Mouse (Mus musculus): ENCODE measurements around the gene Micall1. TPM values are rescaled to one million over a fixed set of nuclear protein-coding genes. Genes with fewer than 3 reads are reported as not detected.

Micall1 gene
- polyA plus RNA-seq, 1 experiment from 2014 or later = 12.2 TPM

GRCm38 (mm10) chr15:79119491-79119890 is 10.8 kb downstream of the Micall1 start:
- no peak overlapping the region for H3K4me2 ChIP-seq
- H3K4me1 ChIP-seq = no peaks in the 10 kb centered on the region; the same call in 1 of the 2 replicates
- WGBS = 86% methylated on average over 9 of the region's 9 CpGs
- H3K27ac ChIP-seq (replicated peaks) = no peak overlapping the region
- no peak for ATAC-seq (ENCODE audit: low FRiP score)
- no peaks in the 10 kb centered on the region for H3K9me3 ChIP-seq (replicated peaks)
- H3K4me3 ChIP-seq (replicated peaks) = no peak overlapping the region
- peaks cover 83% of the 10 kb centered on the region for H3K36me3 ChIP-seq
- H3K27me3 ChIP-seq (replicated peaks) = no peaks in the 10 kb centered on the region
- no peak overlapping the region for H3K9ac ChIP-seq (replicated peaks)

GRCm38 (mm10) chr15:79122119-79122518 is 13.4 kb downstream of the Micall1 start:
- peaks cover 82% of the 10 kb centered on the region for H3K36me3 ChIP-seq
- no peaks in the 10 kb centered on the region for H3K27me3 ChIP-seq (replicated peaks)
- no peaks in the 10 kb centered on the region for H3K9me3 ChIP-seq (replicated peaks)
- H3K4me3 ChIP-seq (replicated peaks) = no peak overlapping the region
- ATAC-seq (ENCODE audit: low FRiP score) = no peak
- WGBS = 47% methylated on average over 4 of the region's 4 CpGs
- no peak overlapping the region for H3K4me2 ChIP-seq
- no peak overlapping the region for H3K27ac ChIP-seq (replicated peaks)
- H3K9ac ChIP-seq (replicated peaks) = no peak overlapping the region
- no peaks in the 10 kb centered on the region for H3K4me1 ChIP-seq

DNA sequence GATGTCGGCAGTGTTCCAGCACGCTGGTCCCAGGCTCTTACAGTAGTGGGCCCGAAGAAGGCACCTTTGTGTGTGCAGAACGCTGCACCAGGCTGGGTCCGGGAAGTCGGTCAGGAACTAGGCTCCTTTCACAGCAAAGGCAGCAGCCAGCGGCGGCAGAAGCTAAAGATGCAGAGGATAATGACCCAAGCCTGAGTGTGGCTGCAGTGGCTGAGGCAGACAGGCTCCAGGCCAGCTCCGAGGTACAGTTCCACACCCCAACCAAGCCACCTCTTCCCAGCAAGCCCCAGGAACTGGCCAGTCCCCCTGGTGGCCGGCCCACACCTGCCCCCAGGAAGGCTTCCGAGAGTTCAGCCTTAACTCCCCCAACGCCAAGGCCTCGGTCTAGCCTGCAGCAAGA is 13.8 kb downstream of the Micall1 start:
- 83% methylated on average over 13 of the region's 13 CpGs for WGBS
- H3K4me1 ChIP-seq = no peaks in the 10 kb centered on the region
- H3K4me2 ChIP-seq = no peak overlapping the region
- H3K27me3 ChIP-seq (replicated peaks) = no peaks in the 10 kb centered on the region
- no peak overlapping the region for H3K27ac ChIP-seq (replicated peaks)
- no peak overlapping the region for H3K4me3 ChIP-seq (replicated peaks)
- H3K36me3 ChIP-seq = peaks cover 82% of the 10 kb centered on the region
- ATAC-seq (ENCODE audit: low FRiP score) = no peak
- H3K9ac ChIP-seq (replicated peaks) = no peak overlapping the region
- no peaks in the 10 kb centered on the region for H3K9me3 ChIP-seq (replicated peaks)

DNA sequence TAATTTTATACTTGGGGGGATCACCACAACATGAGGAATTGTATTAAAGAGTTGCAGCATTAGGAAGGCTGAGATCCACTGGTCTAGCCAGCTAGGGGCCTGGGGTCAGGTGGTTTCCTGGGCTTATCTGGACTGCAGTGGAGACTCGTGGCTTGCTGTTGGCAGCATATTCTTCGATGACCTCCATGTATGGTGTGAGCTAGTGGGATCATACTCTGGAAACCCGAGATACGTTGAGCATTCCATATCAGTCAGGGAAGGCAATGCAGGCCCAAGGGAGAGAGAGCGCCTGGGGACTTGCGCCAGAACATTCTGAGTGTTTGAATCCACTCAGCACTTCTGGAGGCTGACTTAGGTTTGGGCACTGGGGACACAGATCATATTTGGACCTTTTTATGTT is 15.1 kb downstream of the Micall1 start:
- 93% methylated on average over 6 of the region's 6 CpGs for WGBS
- no peak overlapping the region for H3K9ac ChIP-seq (replicated peaks)
- H3K36me3 ChIP-seq = peaks cover 90% of the 10 kb centered on the region
- no peak overlapping the region for H3K27ac ChIP-seq (replicated peaks)
- H3K4me3 ChIP-seq (replicated peaks) = no peak overlapping the region
- ATAC-seq (ENCODE audit: low FRiP score) = no peak
- H3K4me1 ChIP-seq = no peaks in the 10 kb centered on the region
- H3K9me3 ChIP-seq (replicated peaks) = no peaks in the 10 kb centered on the region
- no peaks in the 10 kb centered on the region for H3K27me3 ChIP-seq (replicated peaks)
- H3K4me2 ChIP-seq = no peak overlapping the region

- peaks cover 88% of the 10 kb centered on the region for H3K36me3 ChIP-seq
- no peaks in the 10 kb centered on the region for H3K4me1 ChIP-seq
- H3K4me2 ChIP-seq = no peak overlapping the region
- 85% methylated on average over 10 of the region's 10 CpGs for WGBS
- H3K9ac ChIP-seq (replicated peaks) = no peak overlapping the region
- H3K4me3 ChIP-seq (replicated peaks) = no peak overlapping the region
- no peaks in the 10 kb centered on the region for H3K27me3 ChIP-seq (replicated peaks)
- no peak for ATAC-seq (ENCODE audit: low FRiP score)
- no peaks in the 10 kb centered on the region for H3K9me3 ChIP-seq (replicated peaks)
- no peak overlapping the region for H3K27ac ChIP-seq (replicated peaks)
These were observed 15.7 kb downstream of the Micall1 start for GRCm38 (mm10) chr15:79124331-79124875.

GRCm38 (mm10) chr15:79126217-79126932 is 17.7 kb downstream of the Micall1 start:
- H3K27ac ChIP-seq (replicated peaks) = no peak overlapping the region
- no peak overlapping the region for H3K9ac ChIP-seq (replicated peaks)
- H3K36me3 ChIP-seq = peaks cover 89% of the 10 kb centered on the region
- no peaks in the 10 kb centered on the region for H3K27me3 ChIP-seq (replicated peaks)
- no peak overlapping the region for H3K4me3 ChIP-seq (replicated peaks)
- no peaks in the 10 kb centered on the region for H3K4me1 ChIP-seq
- no peak for ATAC-seq (ENCODE audit: low FRiP score)
- no peak overlapping the region for H3K4me2 ChIP-seq
- WGBS = 80% methylated on average over 13 of the region's 13 CpGs
- no peaks in the 10 kb centered on the region for H3K9me3 ChIP-seq (replicated peaks)

- 97% methylated on average over 12 of the region's 12 CpGs for WGBS
- H3K9ac ChIP-seq (replicated peaks) = no peak overlapping the region
- no peaks in the 10 kb centered on the region for H3K27me3 ChIP-seq (replicated peaks)
- no peak overlapping the region for H3K4me2 ChIP-seq
- no peak overlapping the region for H3K4me3 ChIP-seq (replicated peaks)
- ATAC-seq (ENCODE audit: low FRiP score) = no peak
- no peak overlapping the region for H3K27ac ChIP-seq (replicated peaks)
- no peaks in the 10 kb centered on the region for H3K4me1 ChIP-seq
- peaks cover 89% of the 10 kb centered on the region for H3K36me3 ChIP-seq
- no peaks in the 10 kb centered on the region for H3K9me3 ChIP-seq (replicated peaks)
These were observed 18.4 kb downstream of the Micall1 start for GRCm38 (mm10) chr15:79127101-79127500.

GRCm38 (mm10) chr15:79128208-79128607 is 19.5 kb downstream of the Micall1 start:
- Histone ChIP-seq H3K4me3 (replicated peaks) (no peak overlapping the region), H3K4me1 (no peaks in the 10 kb centered on the region), H3K9me3 (replicated peaks) (no peaks in the 10 kb centered on the region), H3K36me3 (peaks cover 89% of the 10 kb centered on the region), H3K27me3 (replicated peaks) (no peaks in the 10 kb centered on the region), H3K27ac (replicated peaks) (no peak overlapping the region), H3K9ac (replicated peaks) (no peak overlapping the region), H3K4me2 (no peak overlapping the region)
- no peak for ATAC-seq (ENCODE audit: low FRiP score)
- WGBS = 98% methylated on average over 5 of the region's 5 CpGs

- WGBS = 85% methylated on average over 7 of the region's 7 CpGs
- ATAC-seq (ENCODE audit: low FRiP score) = no peak
- Histone ChIP-seq H3K36me3 (peaks cover 89% of the 10 kb centered on the region), H3K9me3 (replicated peaks) (no peaks in the 10 kb centered on the region), H3K4me1 (no peaks in the 10 kb centered on the region), H3K9ac (replicated peaks) (no peak overlapping the region), H3K4me3 (replicated peaks) (no peak overlapping the region), H3K4me2 (no peak overlapping the region), H3K27me3 (replicated peaks) (no peaks in the 10 kb centered on the region), H3K27ac (replicated peaks) (no peak overlapping the region)
These were observed 20.6 kb downstream of the Micall1 start for GRCm38 (mm10) chr15:79129311-79129710.

- Histone ChIP-seq H3K4me1 (0 out of 2 replicates have a peak, but pooled peaks cover 2% of the 10 kb centered on the region), H3K27me3 (replicated peaks) (no peaks in the 10 kb centered on the region), H3K9me3 (replicated peaks) (no peaks in the 10 kb centered on the region), H3K36me3 (peaks cover 74% of the 10 kb centered on the region), H3K4me2 (no peak overlapping the region), H3K27ac (replicated peaks) (no peak overlapping the region), H3K9ac (replicated peaks) (no peak overlapping the region), H3K4me3 (replicated peaks) (no peak overlapping the region)
- WGBS = 84% methylated on average over 10 of the region's 10 CpGs
- ATAC-seq (ENCODE audit: low FRiP score) = no peak
These were observed 22.1 kb downstream of the Micall1 start for GRCm38 (mm10) chr15:79130782-79131181.

DNA sequence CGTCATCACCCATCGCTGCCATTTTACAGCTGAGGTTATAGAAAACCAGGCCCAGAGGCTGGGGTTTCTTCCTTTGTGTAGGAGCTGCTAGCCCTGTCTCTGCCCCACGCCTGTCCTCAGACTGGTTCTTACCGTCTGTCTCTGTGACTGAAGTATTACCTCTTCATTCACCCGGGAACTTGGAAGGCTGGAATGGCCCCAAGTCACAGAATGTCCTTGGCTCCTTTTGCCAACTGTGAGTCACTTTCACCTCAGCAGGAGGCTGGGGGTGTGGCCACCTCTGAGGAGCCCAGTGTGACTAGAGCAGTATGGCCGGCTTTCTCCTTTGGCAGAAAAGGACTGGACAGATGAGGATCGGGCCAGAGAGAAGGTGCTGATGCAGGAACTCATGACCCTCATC is 22.7 kb downstream of the Micall1 start:
- Histone ChIP-seq H3K27me3 (replicated peaks) (no peaks in the 10 kb centered on the region), H3K4me3 (replicated peaks) (no peak overlapping the region), H3K27ac (replicated peaks) (no peak overlapping the region), H3K4me2 (no peak overlapping the region), H3K9me3 (replicated peaks) (no peaks in the 10 kb centered on the region), H3K9ac (replicated peaks) (no peak overlapping the region), H3K4me1 (0 out of 2 replicates have a peak, but pooled peaks cover 2% of the 10 kb centered on the region), H3K36me3 (peaks cover 70% of the 10 kb centered on the region)
- no peak for ATAC-seq (ENCODE audit: low FRiP score)
- WGBS = 70% methylated on average over 7 of the region's 7 CpGs

GRCm38 (mm10) chr15:79133191-79133661 is 24.5 kb downstream of the Micall1 start:
- H3K36me3 ChIP-seq = peaks cover 55% of the 10 kb centered on the region

More at GRCm38 (mm10) chr15:79133191-79133661, 24.5 kb downstream of the Micall1 start:
- H3K27me3 ChIP-seq (replicated peaks) = no peaks in the 10 kb centered on the region
- WGBS = 82% methylated on average over 6 of the region's 6 CpGs
- H3K4me3 ChIP-seq (replicated peaks) = no peak overlapping the region
- ATAC-seq (ENCODE audit: low FRiP score) = no peak
- H3K9me3 ChIP-seq (replicated peaks) = no peaks in the 10 kb centered on the region
- no peak overlapping the region for H3K27ac ChIP-seq (replicated peaks)
- 0 out of 2 replicates have a peak, but pooled peaks cover 2% of the 10 kb centered on the region for H3K4me1 ChIP-seq
- H3K9ac ChIP-seq (replicated peaks) = no peak overlapping the region
- no peak overlapping the region for H3K4me2 ChIP-seq

All from neural tube, embryonic 15.5 days (tissue).